Comparison of ENCODE assay signal across 8 mouse cellular contexts in the genomic region with DNA sequence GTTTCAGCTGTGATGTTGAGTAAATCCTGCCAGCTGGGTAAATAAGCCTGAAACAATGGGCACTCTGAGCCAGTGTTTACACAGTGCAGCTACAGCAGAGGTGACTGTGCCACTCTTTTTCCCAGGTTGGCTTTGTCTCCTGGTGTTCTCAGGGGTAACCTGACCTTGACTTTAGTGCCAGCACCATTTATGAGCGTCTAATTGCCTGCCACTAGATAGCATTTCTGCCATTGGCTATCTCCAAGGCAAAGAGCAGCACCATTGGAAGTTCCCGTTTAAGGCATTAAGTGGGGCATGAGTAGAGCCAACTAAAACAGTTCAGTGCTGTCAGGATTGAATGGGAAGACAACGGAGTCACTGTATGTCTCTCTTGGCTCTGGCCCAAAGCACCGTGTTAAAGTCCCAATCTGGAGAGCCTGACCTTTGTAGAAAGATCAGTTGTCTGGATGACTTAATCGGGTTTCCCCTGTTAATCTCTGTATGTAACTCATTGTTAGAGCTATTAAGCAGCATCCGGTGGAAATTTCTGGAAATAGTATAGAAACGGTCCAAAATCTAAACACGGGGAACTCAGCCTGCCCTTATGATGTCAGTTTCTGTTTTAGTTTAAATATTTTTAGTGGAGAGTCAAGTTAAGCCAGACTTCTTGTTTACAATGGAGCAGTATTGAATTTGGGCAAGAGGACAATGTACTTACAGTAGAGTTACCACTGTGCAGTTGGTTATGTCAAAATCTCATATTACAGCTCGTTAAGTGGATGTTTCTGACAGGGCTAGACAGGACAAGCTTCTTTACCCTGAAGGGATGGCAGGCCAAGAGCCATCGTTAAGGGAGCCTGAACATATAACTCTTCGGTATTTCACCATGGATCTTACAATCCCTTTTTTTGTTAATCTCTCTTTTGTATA. TPM values are rescaled to one million over a fixed set of nuclear protein-coding genes. Genes with fewer than 3 reads are reported as not detected.
DNase-seq lines count a peak whose midpoint lies in the region; ATAC-seq lines count a peak whose summit lies in the region.

No protein-coding gene starts in this region.

- WGBS in liver, embryonic 15.5 days (ENCODE audit: insufficient replicate concordance) = 53% methylated on average over 11 of the region's 11 CpGs
- WGBS in liver, embryonic 11.5 days = 65% methylated on average over 11 of the region's 11 CpGs
- 44% methylated on average over 11 of the region's 11 CpGs for WGBS in limb, embryonic 13.5 days
- WGBS in stomach, embryonic 14.5 days = 25% methylated on average over 11 of the region's 11 CpGs
- WGBS in forebrain, embryonic 15.5 days = 29% methylated on average over 11 of the region's 11 CpGs

- no peak overlapping the region for H3K27ac ChIP-seq in liver, embryonic 15.5 days (replicated peaks)
- no peak overlapping the region for H3K27ac ChIP-seq in liver, embryonic 11.5 days (ENCODE audit: low read depth, low read length)
- H3K27ac ChIP-seq in limb, embryonic 13.5 days = peak overlapping the region; percentile 79
- H3K27ac ChIP-seq in stomach, embryonic 14.5 days (ENCODE audit: low read length) = peak overlapping the region; percentile 78
- H3K27ac ChIP-seq in forebrain, embryonic 15.5 days (replicated peaks) = no peak overlapping the region

- 0 out of 2 replicates have a peak overlapping the region, but pooled peaks have one; percentile 1 for H3K4me2 ChIP-seq in liver, embryonic 15.5 days
- H3K4me2 ChIP-seq in liver, embryonic 11.5 days = no peak overlapping the region
- no peak overlapping the region for H3K4me2 ChIP-seq in limb, embryonic 13.5 days (replicated peaks)
- no peak overlapping the region for H3K4me2 ChIP-seq in stomach, embryonic 14.5 days (replicated peaks; ENCODE audit: low read depth, low read length)
- no peak overlapping the region for H3K4me2 ChIP-seq in forebrain, embryonic 15.5 days (replicated peaks)

- H3K4me1 ChIP-seq in liver, embryonic 15.5 days (replicated peaks) = no peaks in the 10 kb centered on the region
- H3K4me1 ChIP-seq in liver, embryonic 11.5 days (replicated peaks; ENCODE audit: control insufficient read depth, insufficient read depth, low read length) = no peaks in the 10 kb centered on the region
- peaks cover 23% of the 10 kb centered on the region for H3K4me1 ChIP-seq in limb, embryonic 13.5 days
- peaks cover 14% of the 10 kb centered on the region; the same call in 1 of the 2 replicates for H3K4me1 ChIP-seq in stomach, embryonic 14.5 days (ENCODE audit: control insufficient read depth, insufficient read depth, low read length)
- peaks cover 6% of the 10 kb centered on the region for H3K4me1 ChIP-seq in forebrain, embryonic 15.5 days

- ATAC-seq in liver, embryonic 15.5 days (ENCODE audit: insufficient read depth) = no peak
- ATAC-seq in liver, embryonic 11.5 days (replicated peaks; ENCODE audit: low FRiP score) = no peak
- ATAC-seq in limb, embryonic 13.5 days (ENCODE audit: low FRiP score, low read depth) = peak; percentile 69
- peak; percentile 87 for ATAC-seq in stomach, embryonic 14.5 days (ENCODE audit: insufficient number of reproducible peaks, insufficient read depth, low FRiP score, low read depth)
- no peak for ATAC-seq in erythroblast, adult 5-6 weeks (replicated peaks; ENCODE audit: low FRiP score, poor library complexity, severe bottlenecking)
- ATAC-seq in forebrain, embryonic 15.5 days (replicated peaks) = no peak

- no peak for DNase-seq in liver, embryonic 11.5 days (ENCODE audit: low spot score)
- DNase-seq in heart, adult 8-10 months (ENCODE audit: low spot score) = peak; percentile 13
- DNase-seq in thymus, postnatal 4 days = no peak

- no peaks in the 10 kb centered on the region for H3K27me3 ChIP-seq in liver, embryonic 15.5 days
- H3K27me3 ChIP-seq in liver, embryonic 11.5 days (replicated peaks; ENCODE audit: control insufficient read depth, insufficient read depth, low read length) = no peaks in the 10 kb centered on the region
- H3K27me3 ChIP-seq in limb, embryonic 13.5 days = no peaks in the 10 kb centered on the region
- no peaks in the 10 kb centered on the region for H3K27me3 ChIP-seq in stomach, embryonic 14.5 days (ENCODE audit: control insufficient read depth, insufficient read depth, low read length)
- H3K27me3 ChIP-seq in forebrain, embryonic 15.5 days = no peaks in the 10 kb centered on the region

- H3K36me3 ChIP-seq in liver, embryonic 15.5 days (replicated peaks) = no peaks in the 10 kb centered on the region
- no peaks in the 10 kb centered on the region for H3K36me3 ChIP-seq in liver, embryonic 11.5 days (ENCODE audit: control insufficient read depth, insufficient read depth, low read length)
- no peaks in the 10 kb centered on the region for H3K36me3 ChIP-seq in limb, embryonic 13.5 days
- no peaks in the 10 kb centered on the region for H3K36me3 ChIP-seq in stomach, embryonic 14.5 days (ENCODE audit: control insufficient read depth, insufficient read depth, low read length)
- H3K36me3 ChIP-seq in forebrain, embryonic 15.5 days = no peaks in the 10 kb centered on the region

- no peaks in the 10 kb centered on the region for H3K9me3 ChIP-seq in liver, embryonic 15.5 days (replicated peaks)
- no peaks in the 10 kb centered on the region for H3K9me3 ChIP-seq in liver, embryonic 11.5 days (ENCODE audit: control insufficient read depth, low read length)
- no peaks in the 10 kb centered on the region for H3K9me3 ChIP-seq in limb, embryonic 13.5 days
- no peaks in the 10 kb centered on the region for H3K9me3 ChIP-seq in stomach, embryonic 14.5 days (ENCODE audit: control insufficient read depth, low read depth, low read length)
- no peaks in the 10 kb centered on the region for H3K9me3 ChIP-seq in forebrain, embryonic 15.5 days

- no peak overlapping the region for H3K9ac ChIP-seq in liver, embryonic 15.5 days
- H3K9ac ChIP-seq in liver, embryonic 11.5 days (ENCODE audit: low read depth, low read length) = no peak overlapping the region
- no peak overlapping the region for H3K9ac ChIP-seq in limb, embryonic 13.5 days
- no peak overlapping the region for H3K9ac ChIP-seq in stomach, embryonic 14.5 days (replicated peaks; ENCODE audit: low read depth, low read length)
- H3K9ac ChIP-seq in forebrain, embryonic 15.5 days (replicated peaks) = no peak overlapping the region

- H3K4me3 ChIP-seq in liver, embryonic 15.5 days (replicated peaks) = no peak overlapping the region
- H3K4me3 ChIP-seq in liver, embryonic 11.5 days (ENCODE audit: low read depth, low read length) = no peak overlapping the region
- no peak overlapping the region for H3K4me3 ChIP-seq in limb, embryonic 13.5 days
- no peak overlapping the region for H3K4me3 ChIP-seq in stomach, embryonic 14.5 days (ENCODE audit: low read depth, low read length)
- no peak overlapping the region for H3K4me3 ChIP-seq in forebrain, embryonic 15.5 days

RNA-seq across cellular contexts. Expression of a gene that starts 10.1 kb away (rescaled TPM):
- polyA plus RNA-seq in liver, embryonic 15.5 days (2015; fragmentation: Nextera tagmentation; extraction: Ambion mirVana) = 1.0 and 1.2 TPM in 2 replicates
- 2.6 TPM in 2 replicates for polyA plus RNA-seq in liver, embryonic 11.5 days (2014; fragmentation: Nextera tagmentation; extraction: Ambion mirVana)
- under 1 TPM in 2 of 4 experiments, not detected in 2; 0.28 to 0.35 TPM for total RNA-seq in heart, adult 8-10 months (2022)
- polyA plus RNA-seq in limb, embryonic 13.5 days (2015; fragmentation: Nextera tagmentation; extraction: Ambion mirVana) = 1.3 and 1.4 TPM in 2 replicates
- polyA plus RNA-seq in stomach, embryonic 14.5 days (2014; fragmentation: Nextera tagmentation; extraction: Ambion mirVana) = 3.6 and 4.4 TPM in 2 replicates
- total RNA-seq in erythroblast, adult 5-6 weeks (2015; ENCODE audit: low replicate concordance) = 7.1 and 8.2 TPM in 2 replicates
- 4.3 and 8.3 TPM in 2 replicates for total RNA-seq in erythroblast, adult 5-6 weeks (2017; ENCODE audit: low replicate concordance)
- 0.39 and 0.84 TPM in 2 replicates for polyA plus RNA-seq in forebrain, embryonic 15.5 days (2015; fragmentation: Nextera tagmentation; extraction: Ambion mirVana)

Comparison
In these comparisons a context has a peak if more than half of its experiments do, and no peak if none do; other contexts are left out.
1. ATAC-seq: peak in limb, embryonic 13.5 days (single experiment) and stomach, embryonic 14.5 days (single experiment); none in liver, embryonic 15.5 days (single experiment), liver, embryonic 11.5 days (single experiment), erythroblast, adult 5-6 weeks (single experiment) and forebrain, embryonic 15.5 days (single experiment).
2. H3K27ac ChIP-seq: peak in limb, embryonic 13.5 days (single experiment) and stomach, embryonic 14.5 days (single experiment); none in liver, embryonic 15.5 days (single experiment), liver, embryonic 11.5 days (single experiment) and forebrain, embryonic 15.5 days (single experiment).